Mouse (Mus musculus) lung, embryonic 14.5 days (tissue): ENCODE measurements around the gene Tbc1d21. TPM values are rescaled to one million over a fixed set of nuclear protein-coding genes. Genes with fewer than 3 reads are reported as not detected.

Experiments
- ATAC-seq: fragments of 200-750 bp; cut with Nextera tagmentation; 2 replicates; pipeline ENCODE4 v1.8.0; 2017; ENCODE audit warnings: mild to moderate bottlenecking, moderate TSS enrichment, moderate library complexity; ENCODE audit not compliant: insufficient read depth
- DNase-seq: peaks from one replicate; pipeline ENCODE4 v3.0.0-alpha.2; 2015
- H3K27ac ChIP-seq: fragments of 300-500 bp; sonication (generic); 2 replicates; pipeline ENCODE4 v1.5.1; 2014; ENCODE audit warnings: low read depth, mild to moderate bottlenecking, moderate library complexity
- H3K27me3 ChIP-seq: fragments of 300-500 bp; sonication (generic); 2 replicates; pipeline ENCODE4 v1.6.1; 2014; ENCODE audit warnings: low read length, control low read depth; ENCODE audit not compliant: insufficient read depth
- H3K36me3 ChIP-seq: fragments of 300-500 bp; sonication (generic); 2 replicates; pipeline ENCODE4 v1.6.1; 2014; ENCODE audit warnings: control low read depth; ENCODE audit not compliant: insufficient read depth
- H3K4me1 ChIP-seq: fragments of 300-500 bp; sonication (generic); 2 replicates; pipeline ENCODE4 v1.6.1; 2014; ENCODE audit warnings: antibody characterized with exemption, control low read depth; ENCODE audit not compliant: insufficient read depth
- H3K4me2 ChIP-seq: fragments of 300-500 bp; sonication (generic); 2 replicates; pipeline ENCODE4 v1.6.1; 2014; ENCODE audit warnings: mild to moderate bottlenecking
- H3K4me3 ChIP-seq: fragments of 300-500 bp; sonication (generic); 2 replicates; pipeline ENCODE4 v1.5.1; 2014; ENCODE audit warnings: low read depth, low read length
- H3K9ac ChIP-seq: fragments of 300-500 bp; sonication (generic); 2 replicates; pipeline ENCODE4 v1.6.1; 2014
- H3K9me3 ChIP-seq: fragments of 300-500 bp; sonication (generic); 2 replicates; pipeline ENCODE4 v1.6.1; 2016; ENCODE audit warnings: low read depth, low read length, control low read depth
- CTCF ChIP-seq: IDR thresholded peaks from 2 replicates; pipeline ENCODE4 v1.5.1; 2016; ENCODE audit warnings: antibody characterized with exemption, low read depth
- WGBS: fragments of 180-500 bp; shearing (Covaris S2); extraction: QIAGEN DNeasy Blood & Tissue Kit; methylation state at CpG from one replicate; pipeline ENCODE4 v1.1.7; 2014; 5-methylcytosine and 5-hydroxymethylcytosine counted together
- polyA plus RNA-seq: library from polyadenylated mRNA; unstranded; fragments of >200 nt; fragmentation: Nextera tagmentation; extraction: Ambion mirVana; gene quantifications from 2 replicates; pipeline ENCODE4 v1.2.1, GENCODE M21; 2014

Gene Tbc1d21
- polyA plus RNA-seq, 1 experiment from 2014 or later, result not detected

GRCm38 (mm10) chr9:58394605-58395004 lies 24.4 kb upstream of the Tbc1d21 start:
- no peak for TF ChIP-seq CTCF
- DNase-seq, result no peak
- no peak overlapping the region for H3K27ac ChIP-seq
- no peaks in the 10 kb centered on the region for H3K4me1 ChIP-seq
- no peak overlapping the region for H3K4me2 ChIP-seq
- H3K4me3 ChIP-seq, result no peak overlapping the region
- no peaks in the 10 kb centered on the region for H3K36me3 ChIP-seq
- H3K27me3 ChIP-seq, result no peaks in the 10 kb centered on the region
- H3K9me3 ChIP-seq, result no peaks in the 10 kb centered on the region
- no peak overlapping the region for H3K9ac ChIP-seq
- 81% methylated on average over 8 of the region's 8 CpGs for WGBS
- ATAC-seq, result no peak

GRCm38 (mm10) chr9:58393875-58394274 lies 23.6 kb upstream of the Tbc1d21 start:
- Histone ChIP-seq H3K9me3 (no peaks in the 10 kb centered on the region), H3K4me3 (no peak overlapping the region), H3K9ac (no peak overlapping the region), H3K4me1 (no peaks in the 10 kb centered on the region), H3K27ac (no peak overlapping the region), H3K4me2 (no peak overlapping the region), H3K36me3 (no peaks in the 10 kb centered on the region), H3K27me3 (no peaks in the 10 kb centered on the region)
- no peak for TF ChIP-seq CTCF
- 56% methylated on average over 1 of the region's 1 CpGs for WGBS
- DNase-seq (no peak), ATAC-seq (no peak)

- no peak overlapping the region for H3K9ac ChIP-seq
- no peaks in the 10 kb centered on the region for H3K4me1 ChIP-seq
- no peak for ATAC-seq
- TF ChIP-seq CTCF, result no peak
- H3K4me2 ChIP-seq, result no peak overlapping the region
- H3K4me3 ChIP-seq, result no peak overlapping the region
- H3K36me3 ChIP-seq, result no peaks in the 10 kb centered on the region
- H3K27me3 ChIP-seq, result no peaks in the 10 kb centered on the region
- 66% methylated on average over 3 of the region's 3 CpGs for WGBS
- H3K27ac ChIP-seq, result no peak overlapping the region
- no peaks in the 10 kb centered on the region for H3K9me3 ChIP-seq
- DNase-seq, result no peak
Measured at GRCm38 (mm10) chr9:58388381-58388780, 18.1 kb upstream of the Tbc1d21 start.

GRCm38 (mm10) chr9:58378878-58379277 lies 8.6 kb upstream of the Tbc1d21 start:
- Histone ChIP-seq H3K27ac (no peak overlapping the region), H3K27me3 (no peaks in the 10 kb centered on the region), H3K4me3 (no peak overlapping the region), H3K36me3 (no peaks in the 10 kb centered on the region), H3K9ac (no peak overlapping the region), H3K4me2 (no peak overlapping the region), H3K4me1 (no peaks in the 10 kb centered on the region), H3K9me3 (no peaks in the 10 kb centered on the region)
- 30% methylated on average over 4 of the region's 4 CpGs for WGBS
- TF ChIP-seq CTCF, result no peak
- DNase-seq (no peak), ATAC-seq (no peak)

- Histone ChIP-seq H3K4me3 (no peak overlapping the region), H3K27me3 (no peaks in the 10 kb centered on the region), H3K9ac (no peak overlapping the region), H3K9me3 (no peaks in the 10 kb centered on the region), H3K4me2 (no peak overlapping the region), H3K27ac (no peak overlapping the region), H3K4me1 (no peaks in the 10 kb centered on the region), H3K36me3 (no peaks in the 10 kb centered on the region)
- TF ChIP-seq CTCF, result no peak
- no peak for DNase-seq
- WGBS, result 60% methylated on average over 12 of the region's 12 CpGs
- ATAC-seq, result no peak
Measured at GRCm38 (mm10) chr9:58373912-58374431, 3.7 kb upstream of the Tbc1d21 start.

GRCm38 (mm10) chr9:58371914-58372313 lies 1.7 kb upstream of the Tbc1d21 start:
- Histone ChIP-seq H3K4me1 (no peaks in the 10 kb centered on the region), H3K4me2 (no peak overlapping the region), H3K27me3 (no peaks in the 10 kb centered on the region), H3K9me3 (no peaks in the 10 kb centered on the region), H3K4me3 (no peak overlapping the region), H3K27ac (no peak overlapping the region), H3K9ac (no peak overlapping the region), H3K36me3 (no peaks in the 10 kb centered on the region)
- ATAC-seq, result no peak
- DNase-seq, result no peak
- no peak for TF ChIP-seq CTCF
- 34% methylated on average over 8 of the region's 8 CpGs for WGBS

- Histone ChIP-seq H3K9ac (no peak overlapping the region), H3K4me2 (no peak overlapping the region), H3K27ac (no peak overlapping the region), H3K4me1 (no peaks in the 10 kb centered on the region), H3K9me3 (no peaks in the 10 kb centered on the region), H3K27me3 (no peaks in the 10 kb centered on the region), H3K36me3 (no peaks in the 10 kb centered on the region), H3K4me3 (no peak overlapping the region)
- WGBS, result 42% methylated on average over 6 of the region's 6 CpGs
- DNase-seq (peak; percentile 81), ATAC-seq (no peak)
- peak; percentile 74 for TF ChIP-seq CTCF
Measured at GRCm38 (mm10) chr9:58369644-58370043, 611 bp downstream of the Tbc1d21 start.

- no peak overlapping the region for H3K4me3 ChIP-seq
- no peak for DNase-seq
- no peak for ATAC-seq
Measured at GRCm38 (mm10) chr9:58364325-58364724, 5.9 kb downstream of the Tbc1d21 start.

More at GRCm38 (mm10) chr9:58364325-58364724, 5.9 kb downstream of the Tbc1d21 start:
- 78% methylated on average over 8 of the region's 8 CpGs for WGBS
- no peak for TF ChIP-seq CTCF
- Histone ChIP-seq H3K27me3 (no peaks in the 10 kb centered on the region), H3K4me1 (no peaks in the 10 kb centered on the region), H3K27ac (no peak overlapping the region), H3K9me3 (no peaks in the 10 kb centered on the region), H3K4me2 (no peak overlapping the region), H3K36me3 (no peaks in the 10 kb centered on the region), H3K9ac (no peak overlapping the region)
